Mouse (Mus musculus): ENCODE data around the gene Aspdh.

DNA sequence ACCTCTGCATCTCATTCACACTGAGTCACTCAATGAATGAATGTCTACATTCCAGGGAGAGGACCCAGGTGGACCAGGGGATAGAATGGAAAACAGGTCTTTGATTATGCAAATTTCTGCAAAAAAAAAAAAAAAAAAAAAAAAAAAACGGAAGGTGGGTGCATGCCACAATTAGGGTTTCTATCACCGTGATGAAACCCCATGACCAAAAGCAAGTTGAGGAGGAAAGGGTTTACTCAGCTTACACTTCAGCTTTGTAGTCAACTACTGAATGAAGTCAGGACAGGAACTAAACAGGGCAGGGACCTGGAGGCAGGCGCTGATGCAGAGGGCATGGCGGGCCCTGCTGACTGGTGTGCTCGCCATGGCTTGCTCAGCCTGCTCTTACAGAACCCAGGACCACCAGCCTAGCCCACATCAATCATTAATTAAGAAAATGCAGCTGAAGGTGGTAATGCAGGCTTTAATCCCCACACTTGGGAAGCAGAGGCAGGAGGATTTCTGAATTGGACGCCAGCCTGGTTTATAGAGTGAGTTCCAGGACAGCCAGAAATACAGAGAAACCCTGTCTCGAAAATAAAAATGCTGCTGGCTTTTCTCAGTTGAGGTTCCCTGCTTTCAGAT lies 20.5 kb downstream of the Aspdh start:
- TF ChIP-seq POLR2A (IDR thresholded peaks at IDR 0.05; ENCODE audit: extremely low read depth, insufficient read depth, low read length) (no peak), CTCF (IDR thresholded peaks at IDR 0.05; ENCODE audit: extremely low read depth, insufficient read depth, low read length) (no peak)

Measured in cortical plate, adult 2 months (tissue).